Mouse (Mus musculus): ENCODE results near the gene Dab2. TPM values are rescaled to one million over a fixed set of nuclear protein-coding genes. Genes with fewer than 3 reads are reported as not detected.

The Dab2 gene
- polyA plus RNA-seq, 1 experiment: 15.7 TPM

- peak in 1 of 2 experiments; percentile 22 for DNase-seq (ENCODE audit: extremely low spot score in 1 of 2, low spot score in 1 of 2)
These were observed 24.0 kb downstream of the Dab2 start for GRCm38 (mm10) chr15:6323577-6323976.

GRCm38 (mm10) chr15:6325443-6325842 lies 25.9 kb downstream of the Dab2 start:
- no peak for DNase-seq (ENCODE audit: extremely low spot score in 1 of 2, low spot score in 1 of 2)

GRCm38 (mm10) chr15:6326011-6326410 lies 26.4 kb downstream of the Dab2 start:
- DNase-seq (ENCODE audit: extremely low spot score in 1 of 2, low spot score in 1 of 2): peak in 1 of 2 experiments; percentile 36

- no peak for DNase-seq (ENCODE audit: extremely low spot score in 1 of 2, low spot score in 1 of 2)
These were observed 31.8 kb downstream of the Dab2 start for GRCm38 (mm10) chr15:6331380-6331779.

- DNase-seq (ENCODE audit: extremely low spot score in 1 of 2, low spot score in 1 of 2): no peak
These were observed 35.1 kb downstream of the Dab2 start for GRCm38 (mm10) chr15:6334664-6335206.

GRCm38 (mm10) chr15:6339767-6340166 lies 40.2 kb downstream of the Dab2 start:
- DNase-seq (ENCODE audit: extremely low spot score in 1 of 2, low spot score in 1 of 2): no peak

- no peak for DNase-seq (ENCODE audit: extremely low spot score in 1 of 2, low spot score in 1 of 2)
These were observed 40.8 kb downstream of the Dab2 start for GRCm38 (mm10) chr15:6340347-6340746.

- peak in 1 of 2 experiments; percentile 2 for DNase-seq (ENCODE audit: extremely low spot score in 1 of 2, low spot score in 1 of 2)
These were observed 41.8 kb downstream of the Dab2 start for GRCm38 (mm10) chr15:6341427-6341826.

- no peak for DNase-seq (ENCODE audit: extremely low spot score in 1 of 2, low spot score in 1 of 2)
These were observed 54.3 kb downstream of the Dab2 start for GRCm38 (mm10) chr15:6353901-6354300.

GRCm38 (mm10) chr15:6359859-6360258 lies 60.3 kb downstream of the Dab2 start:
- DNase-seq (ENCODE audit: extremely low spot score in 1 of 2, low spot score in 1 of 2): no peak

GRCm38 (mm10) chr15:6369974-6370373 lies 70.4 kb downstream of the Dab2 start:
- DNase-seq (ENCODE audit: extremely low spot score in 1 of 2, low spot score in 1 of 2): no peak

- no peak for DNase-seq (ENCODE audit: extremely low spot score in 1 of 2, low spot score in 1 of 2)
These were observed 71.9 kb downstream of the Dab2 start for GRCm38 (mm10) chr15:6371486-6371885.

GRCm38 (mm10) chr15:6375016-6375415 lies 75.4 kb downstream of the Dab2 start:
- no peak for DNase-seq (ENCODE audit: extremely low spot score in 1 of 2, low spot score in 1 of 2)

GRCm38 (mm10) chr15:6376001-6376400 lies 76.4 kb downstream of the Dab2 start:
- DNase-seq (ENCODE audit: extremely low spot score in 1 of 2, low spot score in 1 of 2): no peak

GRCm38 (mm10) chr15:6376785-6377184 lies 77.2 kb downstream of the Dab2 start:
- no peak for DNase-seq (ENCODE audit: extremely low spot score in 1 of 2, low spot score in 1 of 2)

GRCm38 (mm10) chr15:6384027-6384426 lies 84.4 kb downstream of the Dab2 start:
- DNase-seq (ENCODE audit: extremely low spot score in 1 of 2, low spot score in 1 of 2): no peak

GRCm38 (mm10) chr15:6385241-6385640 lies 85.7 kb downstream of the Dab2 start:
- no peak for DNase-seq (ENCODE audit: extremely low spot score in 1 of 2, low spot score in 1 of 2)

- DNase-seq (ENCODE audit: extremely low spot score in 1 of 2, low spot score in 1 of 2): peak; percentile 20 to 60
These were observed 86.8 kb downstream of the Dab2 start for GRCm38 (mm10) chr15:6386159-6386951.

GRCm38 (mm10) chr15:6386961-6387728 lies 87.6 kb downstream of the Dab2 start:
- DNase-seq (ENCODE audit: extremely low spot score in 1 of 2, low spot score in 1 of 2): no peak

- DNase-seq (ENCODE audit: extremely low spot score in 1 of 2, low spot score in 1 of 2): no peak
These were observed 88.1 kb downstream of the Dab2 start for GRCm38 (mm10) chr15:6387729-6388070.

- no peak for DNase-seq (ENCODE audit: extremely low spot score in 1 of 2, low spot score in 1 of 2)
These were observed 88.6 kb downstream of the Dab2 start for GRCm38 (mm10) chr15:6388146-6388545.

GRCm38 (mm10) chr15:6388631-6389030 lies 89.0 kb downstream of the Dab2 start:
- DNase-seq (ENCODE audit: extremely low spot score in 1 of 2, low spot score in 1 of 2): no peak

All from frontal cortex, adult 2 months (tissue).